Mouse (Mus musculus): ENCODE measurements around the gene Gabarap. TPM values are rescaled to one million over a fixed set of nuclear protein-coding genes. Genes with fewer than 3 reads are reported as not detected.
A peak's percentile ranks its signal among the peaks of the same experiment; 100 is the strongest.

Gene Gabarap
- polyA plus RNA-seq, 1 experiment from 2014 or later: 530 TPM

DNA sequence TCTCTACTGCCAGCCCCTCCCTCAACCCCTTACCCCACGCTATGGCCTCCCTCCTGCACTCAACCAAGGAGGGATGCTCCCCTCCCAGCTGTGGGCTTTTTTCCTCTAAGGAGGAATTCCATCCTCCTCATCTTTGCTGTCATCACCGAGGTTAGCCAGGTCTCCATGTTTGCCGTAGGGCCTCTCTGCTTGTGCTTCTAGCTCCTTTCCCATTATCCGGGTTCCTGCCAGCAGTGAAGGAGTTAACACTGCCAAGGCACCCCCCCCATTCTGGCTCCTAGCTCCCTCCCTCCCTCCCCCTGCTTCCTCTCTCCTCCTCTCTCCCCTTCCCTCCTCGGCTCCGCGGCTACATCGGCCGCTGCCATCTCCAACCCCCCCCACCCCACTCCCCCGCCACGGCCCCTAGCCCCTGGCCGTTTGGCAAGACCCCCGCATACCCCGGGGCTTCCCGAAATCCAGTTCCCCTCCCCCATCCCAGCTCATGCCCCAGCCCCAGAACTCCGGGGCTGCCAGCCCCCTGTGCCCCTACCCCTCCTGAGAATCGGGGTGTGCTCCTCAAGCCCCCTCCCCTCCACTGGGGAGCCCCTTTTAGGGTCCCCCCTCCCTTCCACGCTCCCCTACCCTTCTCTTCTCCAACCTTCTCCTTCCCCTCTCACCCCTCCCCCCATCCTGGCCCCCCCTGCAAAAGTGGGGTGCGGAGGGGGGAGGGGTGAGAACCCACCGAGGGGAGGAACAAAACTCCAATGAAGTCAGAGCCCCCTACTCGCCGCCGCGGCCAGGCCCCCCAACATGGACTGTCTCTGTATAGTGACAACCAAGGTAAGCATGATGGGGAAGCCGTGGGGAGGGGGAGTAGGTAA is 27.4 kb downstream of the Gabarap start:
- ATAC-seq (ENCODE audit: insufficient read depth, low FRiP score, low TSS enrichment) (no peak), DNase-seq (ENCODE audit: low spot score) (peak; percentile 82)
- 1% methylated on average over 20 of the region's 25 CpGs for WGBS
- no peaks in the 10 kb centered on the region for H3K9me3 ChIP-seq (ENCODE audit: control insufficient read depth, low read length)
- H3K36me3 ChIP-seq (ENCODE audit: control insufficient read depth, insufficient read depth, low read length): no peaks in the 10 kb centered on the region
- peak overlapping the region; percentile 67 for H3K4me3 ChIP-seq (ENCODE audit: low read depth, low read length)
- peak overlapping the region; percentile 90 for H3K4me2 ChIP-seq (ENCODE audit: low read depth)
- peaks cover 27% of the 10 kb centered on the region for H3K4me1 ChIP-seq (ENCODE audit: control insufficient read depth, insufficient read depth, low read length)
- H3K27me3 ChIP-seq (ENCODE audit: control insufficient read depth, insufficient read depth, low read length): no peaks in the 10 kb centered on the region
- peak overlapping the region; percentile 78 for H3K9ac ChIP-seq (ENCODE audit: low read length)
- H3K27ac ChIP-seq (ENCODE audit: low read depth, low read length): peak overlapping the region; percentile 78

- no peaks in the 10 kb centered on the region for H3K27me3 ChIP-seq (ENCODE audit: control insufficient read depth, insufficient read depth, low read length)
- peak overlapping the region; percentile 67 for H3K4me3 ChIP-seq (ENCODE audit: low read depth, low read length)
- no peaks in the 10 kb centered on the region for H3K9me3 ChIP-seq (ENCODE audit: control insufficient read depth, low read length)
- no peaks in the 10 kb centered on the region for H3K36me3 ChIP-seq (ENCODE audit: control insufficient read depth, insufficient read depth, low read length)
- H3K4me1 ChIP-seq (ENCODE audit: control insufficient read depth, insufficient read depth, low read length): peaks cover 31% of the 10 kb centered on the region
- ATAC-seq (ENCODE audit: insufficient read depth, low FRiP score, low TSS enrichment) (no peak), DNase-seq (ENCODE audit: low spot score) (no peak)
- 53% methylated on average over 2 of the region's 2 CpGs for WGBS
- no peak overlapping the region for H3K27ac ChIP-seq (ENCODE audit: low read depth, low read length)
- H3K9ac ChIP-seq (ENCODE audit: low read length): no peak overlapping the region
- H3K4me2 ChIP-seq (ENCODE audit: low read depth): peak overlapping the region; percentile 90
Observed at GRCm38 (mm10) chr11:70019495-70020021, 28.6 kb downstream of the Gabarap start.

DNA sequence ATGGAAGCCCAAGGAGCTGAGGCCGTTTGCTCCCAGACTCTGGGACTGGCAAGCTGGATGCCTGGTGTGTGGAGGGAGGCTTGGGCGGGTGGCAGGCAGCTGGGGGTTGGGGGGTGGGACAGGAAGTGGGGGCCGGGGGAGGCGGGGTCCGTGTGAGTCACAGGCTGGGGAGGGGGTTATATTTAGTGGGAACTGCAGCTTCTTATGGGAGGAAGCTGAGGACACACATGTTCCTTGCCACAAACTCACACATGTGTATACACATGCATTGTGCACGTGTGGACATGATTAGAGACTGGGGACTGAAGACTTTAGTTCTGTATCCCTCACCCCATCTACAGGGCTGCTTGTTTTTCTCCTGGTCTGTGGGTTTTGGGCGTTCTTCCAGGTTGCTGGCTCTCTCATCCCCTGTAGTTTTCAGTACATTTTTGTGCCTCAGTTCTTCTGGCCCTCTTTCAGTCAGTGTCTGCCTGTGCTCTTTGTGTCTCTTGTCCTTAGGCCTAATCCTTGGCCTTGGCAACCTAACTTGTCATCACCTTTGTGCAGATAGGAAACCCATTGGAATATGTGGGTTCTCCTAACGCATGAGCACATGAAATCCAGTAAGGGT is 29.2 kb downstream of the Gabarap start:
- no peak overlapping the region; the same call in none of the 2 replicates for H3K27ac ChIP-seq (ENCODE audit: low read depth, low read length)
- no peaks in the 10 kb centered on the region for H3K36me3 ChIP-seq (ENCODE audit: control insufficient read depth, insufficient read depth, low read length)
- WGBS: 15% methylated on average over 8 of the region's 8 CpGs
- DNase-seq (ENCODE audit: low spot score) (no peak), ATAC-seq (ENCODE audit: insufficient read depth, low FRiP score, low TSS enrichment) (no peak)
- peaks cover 28% of the 10 kb centered on the region for H3K4me1 ChIP-seq (ENCODE audit: control insufficient read depth, insufficient read depth, low read length)
- no peaks in the 10 kb centered on the region for H3K9me3 ChIP-seq (ENCODE audit: control insufficient read depth, low read length)
- peak overlapping the region; percentile 67; the same call in 1 of the 2 replicates for H3K4me3 ChIP-seq (ENCODE audit: low read depth, low read length)
- H3K9ac ChIP-seq (ENCODE audit: low read length): no peak overlapping the region
- H3K27me3 ChIP-seq (ENCODE audit: control insufficient read depth, insufficient read depth, low read length): no peaks in the 10 kb centered on the region
- H3K4me2 ChIP-seq (ENCODE audit: low read depth): peak overlapping the region; percentile 90

DNA sequence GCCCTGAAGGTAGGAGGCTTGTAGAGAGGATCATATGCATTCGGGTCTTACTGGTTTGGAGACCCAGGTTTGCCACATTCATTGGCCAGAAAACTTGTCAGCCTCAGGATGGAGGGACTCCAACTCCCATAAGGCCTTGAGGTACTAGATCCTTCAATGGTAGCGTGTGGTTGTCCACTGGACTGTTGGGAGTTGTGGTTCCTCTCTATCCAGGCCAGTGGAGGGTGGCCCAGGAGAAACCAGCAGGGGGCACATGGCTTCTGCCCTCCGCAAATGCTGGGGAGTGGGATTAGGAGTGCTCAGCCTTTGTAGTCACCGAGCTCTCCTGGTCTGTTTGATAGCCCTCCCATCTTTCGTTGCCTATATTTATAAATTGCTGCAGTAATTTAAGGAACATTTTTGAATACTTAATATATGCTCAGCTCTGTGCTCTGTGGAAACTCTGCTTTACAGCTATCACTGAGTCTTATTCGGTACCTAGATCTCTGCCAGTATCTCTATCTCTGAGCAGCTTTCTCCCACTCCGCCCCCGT is 29.9 kb downstream of the Gabarap start:
- Histone ChIP-seq H3K27me3 (ENCODE audit: control insufficient read depth, insufficient read depth, low read length) (no peaks in the 10 kb centered on the region), H3K4me1 (ENCODE audit: control insufficient read depth, insufficient read depth, low read length) (peaks cover 29% of the 10 kb centered on the region), H3K4me3 (ENCODE audit: low read depth, low read length) (peak overlapping the region; percentile 27), H3K36me3 (ENCODE audit: control insufficient read depth, insufficient read depth, low read length) (no peaks in the 10 kb centered on the region), H3K27ac (ENCODE audit: low read depth, low read length) (peak overlapping the region; percentile 69), H3K9ac (ENCODE audit: low read length) (peak overlapping the region; percentile 26), H3K4me2 (ENCODE audit: low read depth) (peak overlapping the region; percentile 90), H3K9me3 (ENCODE audit: control insufficient read depth, low read length) (no peaks in the 10 kb centered on the region)
- WGBS: under 1% methylated on average over 8 of the region's 8 CpGs
- DNase-seq (ENCODE audit: low spot score) (peak; percentile 85), ATAC-seq (ENCODE audit: insufficient read depth, low FRiP score, low TSS enrichment) (peak; percentile 72)

GRCm38 (mm10) chr11:70021264-70022132 is 30.6 kb downstream of the Gabarap start:
- Histone ChIP-seq H3K9ac (ENCODE audit: low read length) (peak overlapping the region; percentile 26), H3K27ac (ENCODE audit: low read depth, low read length) (peak overlapping the region; percentile 69), H3K4me1 (ENCODE audit: control insufficient read depth, insufficient read depth, low read length) (peaks cover 36% of the 10 kb centered on the region), H3K36me3 (ENCODE audit: control insufficient read depth, insufficient read depth, low read length) (no peaks in the 10 kb centered on the region), H3K4me2 (ENCODE audit: low read depth) (peak overlapping the region; percentile 90), H3K27me3 (ENCODE audit: control insufficient read depth, insufficient read depth, low read length) (no peaks in the 10 kb centered on the region), H3K4me3 (ENCODE audit: low read depth, low read length) (peak overlapping the region; percentile 27), H3K9me3 (ENCODE audit: control insufficient read depth, low read length) (no peaks in the 10 kb centered on the region)
- WGBS: 2% methylated on average over 40 of the region's 40 CpGs
- peak; percentile 74 for ATAC-seq (ENCODE audit: insufficient read depth, low FRiP score, low TSS enrichment)
- peak; percentile 99 for DNase-seq (ENCODE audit: low spot score)

DNA sequence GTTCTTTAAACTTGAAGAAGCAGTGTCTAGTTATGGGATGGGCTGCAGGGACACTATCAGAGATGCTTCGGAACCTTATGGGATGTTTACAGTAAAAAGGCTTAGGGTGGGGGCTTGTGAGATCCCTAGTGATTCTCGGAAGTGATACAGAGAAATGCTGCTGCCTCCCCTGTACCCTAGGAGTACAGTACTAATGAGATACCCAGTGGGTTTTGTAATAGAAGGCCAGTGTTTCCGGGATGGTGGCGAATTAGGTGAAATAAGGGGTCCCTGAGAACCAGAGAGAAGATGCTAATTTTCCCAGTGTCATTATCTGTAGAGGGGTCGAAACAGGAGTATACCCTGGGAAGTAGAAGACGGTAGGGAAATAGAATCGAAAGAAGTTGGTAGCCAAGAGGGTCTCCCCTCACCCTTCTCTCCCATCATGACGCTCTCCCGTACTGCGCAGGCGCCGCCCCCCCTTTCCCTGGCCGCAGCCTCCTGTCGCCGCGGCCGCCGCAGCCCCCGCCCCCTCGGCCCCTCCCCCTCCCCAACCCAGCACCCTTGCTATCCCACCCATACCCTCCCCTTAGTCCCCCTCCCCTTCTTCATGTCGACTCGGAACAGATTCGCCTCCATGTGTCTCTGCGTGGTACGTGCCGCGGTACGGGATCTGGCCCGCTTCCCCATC is 32.7 kb downstream of the Gabarap start:
- 6% methylated on average over 21 of the region's 29 CpGs for WGBS
- H3K4me1 ChIP-seq (ENCODE audit: control insufficient read depth, insufficient read depth, low read length): peaks cover 45% of the 10 kb centered on the region
- H3K4me3 ChIP-seq (ENCODE audit: low read depth, low read length): peak overlapping the region; percentile 35
- H3K36me3 ChIP-seq (ENCODE audit: control insufficient read depth, insufficient read depth, low read length): no peaks in the 10 kb centered on the region
- ATAC-seq (ENCODE audit: insufficient read depth, low FRiP score, low TSS enrichment) (no peak), DNase-seq (ENCODE audit: low spot score) (peak; percentile 73)
- no peak overlapping the region; the same call in 1 of the 2 replicates for H3K27ac ChIP-seq (ENCODE audit: low read depth, low read length)
- peak overlapping the region; percentile 60 for H3K4me2 ChIP-seq (ENCODE audit: low read depth)
- H3K9ac ChIP-seq (ENCODE audit: low read length): peak overlapping the region; percentile 44
- no peaks in the 10 kb centered on the region for H3K9me3 ChIP-seq (ENCODE audit: control insufficient read depth, low read length)
- no peaks in the 10 kb centered on the region for H3K27me3 ChIP-seq (ENCODE audit: control insufficient read depth, insufficient read depth, low read length)

- Histone ChIP-seq H3K4me2 (ENCODE audit: low read depth) (peak overlapping the region; percentile 60), H3K9ac (ENCODE audit: low read length) (peak overlapping the region; percentile 44), H3K4me1 (ENCODE audit: control insufficient read depth, insufficient read depth, low read length) (peaks cover 46% of the 10 kb centered on the region), H3K4me3 (ENCODE audit: low read depth, low read length) (peak overlapping the region; percentile 35), H3K36me3 (ENCODE audit: control insufficient read depth, insufficient read depth, low read length) (no peaks in the 10 kb centered on the region), H3K9me3 (ENCODE audit: control insufficient read depth, low read length) (no peaks in the 10 kb centered on the region), H3K27me3 (ENCODE audit: control insufficient read depth, insufficient read depth, low read length) (no peaks in the 10 kb centered on the region), H3K27ac (ENCODE audit: low read depth, low read length) (peak overlapping the region; percentile 6; the same call in 1 of the 2 replicates)
- ATAC-seq (ENCODE audit: insufficient read depth, low FRiP score, low TSS enrichment) (no peak), DNase-seq (ENCODE audit: low spot score) (no peak)
- WGBS: 20% methylated on average over 6 of the region's 6 CpGs
Observed at GRCm38 (mm10) chr11:70024151-70024514, 33.2 kb downstream of the Gabarap start.

All from neural tube, embryonic 11.5 days (tissue).